In genomic region chr6:113341574-113341973, GRCm38 (mm10) we compare ENCODE assay signal across 10 mouse cellular contexts. TPM values are rescaled to one million over a fixed set of nuclear protein-coding genes. Genes with fewer than 3 reads are reported as not detected.
DNase-seq lines count a peak whose midpoint lies in the region; ATAC-seq and TF ChIP-seq lines count a peak whose summit lies in the region.
"Had no signal": no experiment of that assay in that cellular context is flagged by ENCODE, and none has a peak within 500 bp of the region (broad histone marks: within the 10 kb centered on the region; RNA-seq: fewer than 3 reads in every experiment).

No protein-coding gene starts in this region.

- no peak overlapping the region for H3K9ac ChIP-seq in kidney, postnatal 0 days (ENCODE audit: low read depth, low read length)
- peak overlapping the region; percentile 53; the same call in 1 of the 2 replicates for H3K9ac ChIP-seq in heart, embryonic 16.5 days (ENCODE audit: low read length)

- DNase-seq in adrenal gland, adult (ENCODE audit: inconsistent age in 2 of 2, low spot score in 1 of 2), result peak; percentile 29 to 57
- no peak for DNase-seq in adrenal gland, adult 8-10 months
- DNase-seq in kidney, postnatal 0 days (ENCODE audit: low spot score), result no peak
- no peak for DNase-seq in kidney, adult 18-20 months
- no peak for DNase-seq in frontal cortex, postnatal 14 days (ENCODE audit: low spot score in 2 of 2)
- DNase-seq in cerebellum, adult 18-20 months, result no peak
- DNase-seq: right cerebral cortex, postnatal 4 days had no signal

- TF ChIP-seq CTCF in kidney, postnatal 0 days (IDR thresholded peaks at IDR 0.05; ENCODE audit: low read depth), result no peak

- H3K4me1 ChIP-seq in kidney, postnatal 0 days (replicated peaks; ENCODE audit: insufficient read depth, low read length), result peaks cover 27% of the 10 kb centered on the region
- peaks cover 36% of the 10 kb centered on the region for H3K4me1 ChIP-seq in heart, embryonic 16.5 days (ENCODE audit: control insufficient read depth, insufficient read depth, low read length)
- peaks cover 71% of the 10 kb centered on the region for H3K4me1 ChIP-seq in megakaryocyte, embryonic 14.5 days

- H3K27ac ChIP-seq in kidney, postnatal 0 days, result no peak overlapping the region
- H3K27ac ChIP-seq in heart, embryonic 16.5 days (ENCODE audit: low read length), result 0 out of 2 replicates have a peak overlapping the region, but pooled peaks have one; percentile 32

- no peaks in the 10 kb centered on the region for H3K27me3 ChIP-seq in kidney, postnatal 0 days (ENCODE audit: insufficient read depth, low read length)
- no peaks in the 10 kb centered on the region for H3K27me3 ChIP-seq in heart, embryonic 16.5 days (ENCODE audit: control insufficient read depth, insufficient read depth, low read length)
- H3K27me3 ChIP-seq in megakaryocyte, embryonic 14.5 days (replicated peaks), result peaks cover 28% of the 10 kb centered on the region

- H3K4me3 ChIP-seq in kidney, postnatal 0 days (replicated peaks; ENCODE audit: low read depth, low read length), result no peak overlapping the region
- no peak overlapping the region for H3K4me3 ChIP-seq in heart, embryonic 16.5 days (ENCODE audit: low read length)
- peak overlapping the region; percentile 51 for H3K4me3 ChIP-seq in megakaryocyte, embryonic 14.5 days (replicated peaks)
- H3K4me3 ChIP-seq: heart, adult 2 months had no signal

- H3K9me3 ChIP-seq in kidney, postnatal 0 days (replicated peaks; ENCODE audit: low read length), result no peaks in the 10 kb centered on the region
- H3K9me3 ChIP-seq in heart, embryonic 16.5 days (replicated peaks; ENCODE audit: control insufficient read depth, low read length), result no peaks in the 10 kb centered on the region
- H3K9me3 ChIP-seq in megakaryocyte, embryonic 14.5 days, result no peaks in the 10 kb centered on the region

- 53% methylated on average over 6 of the region's 6 CpGs for WGBS in kidney, postnatal 0 days
- whole genome bisulfite sequencing in heart, embryonic 16.5 days, result 76% methylated on average over 6 of the region's 6 CpGs

- H3K4me2 ChIP-seq in kidney, postnatal 0 days (ENCODE audit: low read length), result peak overlapping the region; percentile 21
- peak overlapping the region; percentile 87; the same call in 1 of the 2 replicates for H3K4me2 ChIP-seq in heart, embryonic 16.5 days (ENCODE audit: low read depth, low read length)

- no peak for ATAC-seq in kidney, postnatal 0 days (replicated peaks; ENCODE audit: low FRiP score, low read depth)
- ATAC-seq in heart, embryonic 16.5 days (replicated peaks; ENCODE audit: extremely low read depth, insufficient read depth, low FRiP score), result no peak

- peaks cover 27% of the 10 kb centered on the region; the same call in 1 of the 2 replicates for H3K36me3 ChIP-seq in kidney, postnatal 0 days (ENCODE audit: insufficient read depth, low read length)
- H3K36me3 ChIP-seq in heart, embryonic 16.5 days (ENCODE audit: control insufficient read depth, insufficient read depth), result peaks cover 24% of the 10 kb centered on the region
- peaks cover 43% of the 10 kb centered on the region for H3K36me3 ChIP-seq in megakaryocyte, embryonic 14.5 days (replicated peaks; ENCODE audit: low read length)

RNA-seq across cellular contexts. Expression of gene Camk1, which starts 2.2 kb away (rescaled TPM):
- total RNA-seq in adrenal gland, adult 8-10 months (2022), result 10 to 100 TPM; 50.1 to 74.6 (median 64.6) TPM
- polyA plus RNA-seq in kidney, postnatal 0 days (2015; fragmentation: Nextera tagmentation; extraction: Ambion mirVana), result 90.6 and 99.7 TPM in 2 replicates
- 117 and 122 TPM in 2 replicates for polyA plus RNA-seq in heart, embryonic 16.5 days (2015; fragmentation: Nextera tagmentation; extraction: Ambion mirVana)
- 20.3 and 31.4 TPM in 2 replicates for polyA plus RNA-seq in megakaryocyte, embryonic 14.5 days (2012; ENCODE audit: insufficient read depth, low replicate concordance)

RNA-seq across cellular contexts. Expression of gene Ogg1, which starts 14.8 kb away (rescaled TPM):
- 10 to 100 TPM; 14.4 to 21.7 (median 17.1) TPM for total RNA-seq in adrenal gland, adult 8-10 months (2022)
- 14.0 TPM in 2 replicates for polyA plus RNA-seq in kidney, postnatal 0 days (2015; fragmentation: Nextera tagmentation; extraction: Ambion mirVana)
- 8.1 and 9.9 TPM in 2 replicates for polyA plus RNA-seq in heart, embryonic 16.5 days (2015; fragmentation: Nextera tagmentation; extraction: Ambion mirVana)
- polyA plus RNA-seq in megakaryocyte, embryonic 14.5 days (2012; ENCODE audit: insufficient read depth, low replicate concordance), result 13.9 and 21.9 TPM in 2 replicates

RNA-seq across cellular contexts. Expression of gene Brpf1, which starts 34.6 kb away (rescaled TPM):
- total RNA-seq in adrenal gland, adult 8-10 months (2022), result 10 to 100 TPM; 19.5 to 32.3 (median 29.5) TPM
- polyA plus RNA-seq in kidney, postnatal 0 days (2015; fragmentation: Nextera tagmentation; extraction: Ambion mirVana), result 12.2 and 12.5 TPM in 2 replicates
- polyA plus RNA-seq in heart, embryonic 16.5 days (2015; fragmentation: Nextera tagmentation; extraction: Ambion mirVana), result 11.6 and 12.3 TPM in 2 replicates
- polyA plus RNA-seq in megakaryocyte, embryonic 14.5 days (2012; ENCODE audit: insufficient read depth, low replicate concordance), result 10.2 and 16.6 TPM in 2 replicates

RNA-seq across cellular contexts. Expression of gene Tada3, which starts 36.1 kb away (rescaled TPM):
- total RNA-seq in adrenal gland, adult 8-10 months (2022), result 10 to 100 TPM; 39.3 to 47.1 (median 43.4) TPM
- 37.9 and 39.9 TPM in 2 replicates for polyA plus RNA-seq in kidney, postnatal 0 days (2015; fragmentation: Nextera tagmentation; extraction: Ambion mirVana)
- 40.3 and 41.1 TPM in 2 replicates for polyA plus RNA-seq in heart, embryonic 16.5 days (2015; fragmentation: Nextera tagmentation; extraction: Ambion mirVana)
- polyA plus RNA-seq in megakaryocyte, embryonic 14.5 days (2012; ENCODE audit: insufficient read depth, low replicate concordance), result 34.8 and 158 TPM in 2 replicates

RNA-seq across cellular contexts. Expression of gene Arpc4, which starts 36.3 kb away (rescaled TPM):
- total RNA-seq in adrenal gland, adult 8-10 months (2022), result 100 to 1,000 TPM; 199 to 228 (median 204) TPM
- 375 and 420 TPM in 2 replicates for polyA plus RNA-seq in kidney, postnatal 0 days (2015; fragmentation: Nextera tagmentation; extraction: Ambion mirVana)
- polyA plus RNA-seq in heart, embryonic 16.5 days (2015; fragmentation: Nextera tagmentation; extraction: Ambion mirVana), result 250 and 261 TPM in 2 replicates
- polyA plus RNA-seq in megakaryocyte, embryonic 14.5 days (2012; ENCODE audit: insufficient read depth, low replicate concordance), result 689 and 1,078 TPM in 2 replicates

Comparison
In these comparisons a context has a peak if more than half of its experiments do, and no peak if none do; other contexts are left out.
1. DNase-seq: peak in adrenal gland, adult (2 of 2); none in adrenal gland, adult 8-10 months (single experiment), kidney, postnatal 0 days (single experiment), kidney, adult 18-20 months (single experiment), frontal cortex, postnatal 14 days (0 of 2) and cerebellum, adult 18-20 months (0 of 2).